Mouse (Mus musculus) stomach, embryonic 14.5 days (tissue): ENCODE measurements at regions not wholly inside any gene's neighbourhood (a gene's known extent, or its start where the extent isn't known, plus 50 kb on each side); places are given as distances from the start of the nearest gene placed in this dataset.
"Not testable (repeated sequence)": the region's sequence is repeated elsewhere in the genome, so short reads cannot be mapped to it uniquely, and the experiment has no call there.

Experiments used
- ATAC-seq: fragments of 200-750 bp; cut with Nextera tagmentation; 2 replicates; pipeline ENCODE4 v1.8.0; 2017; ENCODE audit warnings: low read depth, moderate TSS enrichment; ENCODE audit not compliant: insufficient number of reproducible peaks, insufficient read depth, low FRiP score
- H3K27ac ChIP-seq: fragments of 300-500 bp; sonication (generic); 2 replicates; pipeline ENCODE4 v1.5.1; 2014; ENCODE audit warnings: mild to moderate bottlenecking, low read length, moderate library complexity, mixed read lengths
- H3K27me3 ChIP-seq: fragments of 300-500 bp; sonication (generic); 2 replicates; pipeline ENCODE4 v1.6.1; 2014; ENCODE audit warnings: low read length, control low read depth, mixed read lengths; ENCODE audit not compliant: control insufficient read depth, insufficient read depth
- H3K36me3 ChIP-seq: fragments of 300-500 bp; sonication (generic); 2 replicates; pipeline ENCODE4 v1.6.1; 2014; ENCODE audit warnings: mild to moderate bottlenecking, control low read depth, low read length, moderate library complexity, mixed read lengths; ENCODE audit not compliant: control insufficient read depth, insufficient read depth
- H3K4me1 ChIP-seq: fragments of 300-500 bp; sonication (generic); 2 replicates; pipeline ENCODE4 v1.6.1; 2014; ENCODE audit warnings: low read length, control low read depth, mixed read lengths; ENCODE audit not compliant: control insufficient read depth, insufficient read depth
- H3K4me2 ChIP-seq: fragments of 300-500 bp; sonication (generic); replicated peaks from 2 replicates; pipeline ENCODE4 v1.6.1; 2014; ENCODE audit warnings: low read depth, low read length, control low read depth
- H3K4me3 ChIP-seq: fragments of 300-500 bp; sonication (generic); 2 replicates; pipeline ENCODE4 v1.5.1; 2014; ENCODE audit warnings: low read depth, low read length, control low read depth
- H3K9ac ChIP-seq: fragments of 300-500 bp; sonication (generic); replicated peaks from 2 replicates; pipeline ENCODE4 v1.6.1; 2014; ENCODE audit warnings: low read depth, mild to moderate bottlenecking, control low read depth, low read length, moderate library complexity, mixed read lengths
- H3K9me3 ChIP-seq: fragments of 300-500 bp; sonication (generic); 2 replicates; pipeline ENCODE4 v1.6.1; 2016; ENCODE audit warnings: low read depth, low read length, control low read depth; ENCODE audit not compliant: control insufficient read depth
- WGBS: fragments of 180-500 bp; shearing (Covaris S2); extraction: QIAGEN DNeasy Blood & Tissue Kit; methylation state at CpG from one replicate; pipeline ENCODE4 v1.1.7; 2014; 5-methylcytosine and 5-hydroxymethylcytosine counted together

GRCm38 (mm10) chr6:25101761-25102160, 145.7 kb upstream of the Tmem229a start:
- no peak overlapping the region for H3K27ac ChIP-seq
- no peak for ATAC-seq
- H3K4me3 ChIP-seq, result no peak overlapping the region
- no peak overlapping the region for H3K4me2 ChIP-seq
- no peak overlapping the region for H3K9ac ChIP-seq
- no peaks in the 10 kb centered on the region for H3K9me3 ChIP-seq
- H3K36me3 ChIP-seq, result no peaks in the 10 kb centered on the region
- H3K27me3 ChIP-seq, result no peaks in the 10 kb centered on the region
- no peaks in the 10 kb centered on the region for H3K4me1 ChIP-seq

- Histone ChIP-seq H3K9ac (no peak overlapping the region), H3K4me2 (no peak overlapping the region), H3K27me3 (no peaks in the 10 kb centered on the region), H3K36me3 (no peaks in the 10 kb centered on the region), H3K4me3 (no peak overlapping the region), H3K9me3 (no peaks in the 10 kb centered on the region), H3K27ac (no peak overlapping the region), H3K4me1 (no peaks in the 10 kb centered on the region)
- ATAC-seq, result no peak
- WGBS, result 91% methylated on average over 1 of the region's 1 CpGs
Measured at GRCm38 (mm10) chr6:25087167-25087566, 131.1 kb upstream of the Tmem229a start.

- H3K9ac ChIP-seq, result no peak overlapping the region
- no peaks in the 10 kb centered on the region for H3K4me1 ChIP-seq
- H3K4me2 ChIP-seq, result no peak overlapping the region
- H3K27ac ChIP-seq, result no peak overlapping the region
- no peaks in the 10 kb centered on the region for H3K27me3 ChIP-seq
- no peaks in the 10 kb centered on the region for H3K36me3 ChIP-seq
- no peak overlapping the region for H3K4me3 ChIP-seq
- 90% methylated on average over 2 of the region's 2 CpGs for WGBS
- no peak for ATAC-seq
- H3K9me3 ChIP-seq, result no peaks in the 10 kb centered on the region
Measured at GRCm38 (mm10) chr6:25085871-25086270, 129.8 kb upstream of the Tmem229a start.

GRCm38 (mm10) chr6:25085296-25085695, 129.2 kb upstream of the Tmem229a start:
- not testable (repeated sequence) for H3K36me3 ChIP-seq, H3K4me3 ChIP-seq, H3K4me2 ChIP-seq, H3K4me1 ChIP-seq, H3K27me3 ChIP-seq, H3K9me3 ChIP-seq, ATAC-seq, H3K27ac ChIP-seq, H3K9ac ChIP-seq
- WGBS, result 52% methylated on average over 4 of the region's 4 CpGs

GRCm38 (mm10) chr6:25065913-25066312, 109.8 kb upstream of the Tmem229a start:
- H3K27me3 ChIP-seq, result no peaks in the 10 kb centered on the region
- H3K4me1 ChIP-seq, result no peaks in the 10 kb centered on the region
- H3K9me3 ChIP-seq, result no peaks in the 10 kb centered on the region
- H3K36me3 ChIP-seq, result no peaks in the 10 kb centered on the region
- no peak overlapping the region for H3K4me2 ChIP-seq
- no peak overlapping the region for H3K27ac ChIP-seq
- 51% methylated on average over 6 of the region's 6 CpGs for WGBS
- no peak for ATAC-seq
- no peak overlapping the region for H3K9ac ChIP-seq
- H3K4me3 ChIP-seq, result no peak overlapping the region

GRCm38 (mm10) chr6:25032878-25033509, 76.9 kb upstream of the Tmem229a start:
- no peaks in the 10 kb centered on the region for H3K27me3 ChIP-seq
- H3K27ac ChIP-seq, result no peak overlapping the region
- 62% methylated on average over 2 of the region's 2 CpGs for WGBS
- H3K36me3 ChIP-seq, result no peaks in the 10 kb centered on the region
- H3K9ac ChIP-seq, result no peak overlapping the region
- H3K4me3 ChIP-seq, result no peak overlapping the region
- H3K4me1 ChIP-seq, result no peaks in the 10 kb centered on the region
- no peak for ATAC-seq
- no peak overlapping the region for H3K4me2 ChIP-seq
- H3K9me3 ChIP-seq, result no peaks in the 10 kb centered on the region

- H3K36me3 ChIP-seq, result no peaks in the 10 kb centered on the region
- H3K4me2 ChIP-seq, result no peak overlapping the region
- H3K27ac ChIP-seq, result no peak overlapping the region
- H3K9me3 ChIP-seq, result no peaks in the 10 kb centered on the region
- no peaks in the 10 kb centered on the region for H3K27me3 ChIP-seq
- H3K4me3 ChIP-seq, result no peak overlapping the region
- H3K4me1 ChIP-seq, result no peaks in the 10 kb centered on the region
- ATAC-seq, result no peak
- 81% methylated on average over 3 of the region's 3 CpGs for WGBS
- no peak overlapping the region for H3K9ac ChIP-seq
Measured at GRCm38 (mm10) chr6:25026953-25027352, 70.9 kb upstream of the Tmem229a start.

- Histone ChIP-seq H3K27me3 (no peaks in the 10 kb centered on the region), H3K36me3 (no peaks in the 10 kb centered on the region), H3K4me3 (no peak overlapping the region), H3K4me2 (no peak overlapping the region), H3K9me3 (no peaks in the 10 kb centered on the region), H3K27ac (no peak overlapping the region), H3K9ac (no peak overlapping the region), H3K4me1 (no peaks in the 10 kb centered on the region)
- 17% methylated on average over 2 of the region's 2 CpGs for WGBS
- peak; percentile 28; the same call in 1 of the 2 replicates for ATAC-seq
Measured at GRCm38 (mm10) chr6:25020005-25020772, 64.1 kb upstream of the Tmem229a start.

- no peak overlapping the region for H3K4me2 ChIP-seq
- H3K4me1 ChIP-seq, result no peaks in the 10 kb centered on the region
- H3K9ac ChIP-seq, result no peak overlapping the region
- H3K36me3 ChIP-seq, result no peaks in the 10 kb centered on the region
- no peak overlapping the region for H3K27ac ChIP-seq
- WGBS, result 25% methylated on average over 3 of the region's 3 CpGs
- H3K4me3 ChIP-seq, result no peak overlapping the region
- no peak for ATAC-seq
- H3K9me3 ChIP-seq, result no peaks in the 10 kb centered on the region
- no peaks in the 10 kb centered on the region for H3K27me3 ChIP-seq
Measured at GRCm38 (mm10) chr6:25013288-25013606, 57.1 kb upstream of the Tmem229a start.
